Mouse (Mus musculus) left cerebral cortex, adult 18-20 months (tissue): Measurements from ENCODE around the gene Clpsl2. TPM values are rescaled to one million over a fixed set of nuclear protein-coding genes. Genes with fewer than 3 reads are reported as not detected.
"Not testable (repeated sequence)": the region's sequence is repeated elsewhere in the genome, so short reads cannot be mapped to it uniquely, and the experiment has no call there.

ENCODE experiments used
- DNase-seq, 2 experiments: peaks; one replicate each; pipeline ENCODE4 v3.0.0; 2021 to 2022; ENCODE audit warnings: low spot score in 2 of 2, mixed read lengths in 1 of 2
- total RNA-seq, 2 experiments: library from RNA; stranded (reverse); gene quantifications; 2 replicates each; pipeline ENCODE4 v1.2.3; 2021

The Clpsl2 gene
- total RNA-seq, 2 experiments from 2014 or later = not detected

GRCm38 (mm10) chr17:28520561-28520960 is 28.6 kb upstream of the Clpsl2 start:
- DNase-seq = no peak

- no peak for DNase-seq
Observed at GRCm38 (mm10) chr17:28521071-28521726, 28.0 kb upstream of the Clpsl2 start.

- no peak for DNase-seq
Observed at GRCm38 (mm10) chr17:28521920-28522319, 27.3 kb upstream of the Clpsl2 start.

GRCm38 (mm10) chr17:28522623-28523354 is 26.4 kb upstream of the Clpsl2 start:
- peak; percentile 96 for DNase-seq

- DNase-seq = no peak
Observed at GRCm38 (mm10) chr17:28523355-28524008, 25.7 kb upstream of the Clpsl2 start.

GRCm38 (mm10) chr17:28524009-28524695 is 25.1 kb upstream of the Clpsl2 start:
- DNase-seq = no peak

GRCm38 (mm10) chr17:28524831-28525430 is 24.3 kb upstream of the Clpsl2 start:
- DNase-seq = no peak

GRCm38 (mm10) chr17:28527184-28528042 is 21.8 kb upstream of the Clpsl2 start:
- no peak for DNase-seq

GRCm38 (mm10) chr17:28528043-28528351 is 21.2 kb upstream of the Clpsl2 start:
- DNase-seq = peak; percentile 89 to 90

- DNase-seq = no peak
Observed at GRCm38 (mm10) chr17:28529116-28529515, 20.1 kb upstream of the Clpsl2 start.

GRCm38 (mm10) chr17:28530506-28530905 is 18.7 kb upstream of the Clpsl2 start, which contains the start of gene Armc12:
Gene Armc12, plus strand, starts transcription at chr17:28530806.
- no peak for DNase-seq

- no peak for DNase-seq
Observed at GRCm38 (mm10) chr17:28531946-28532345, 17.3 kb upstream of the Clpsl2 start.

GRCm38 (mm10) chr17:28532557-28532956 is 16.7 kb upstream of the Clpsl2 start:
- no peak for DNase-seq

GRCm38 (mm10) chr17:28533327-28533726 is 15.9 kb upstream of the Clpsl2 start:
- no peak for DNase-seq

- DNase-seq = no peak
Observed at GRCm38 (mm10) chr17:28537881-28538280, 11.3 kb upstream of the Clpsl2 start.

- peak in 1 of 2 experiments; percentile 30 for DNase-seq
Observed at GRCm38 (mm10) chr17:28546925-28547324, 2.3 kb upstream of the Clpsl2 start.

GRCm38 (mm10) chr17:28548550-28548949 is 661 bp upstream of the Clpsl2 start:
- DNase-seq = no peak

GRCm38 (mm10) chr17:28553040-28553793 is 4.0 kb downstream of the Clpsl2 start:
- peak; percentile 66 for DNase-seq

GRCm38 (mm10) chr17:28554021-28554420 is 4.8 kb downstream of the Clpsl2 start:
- DNase-seq = not testable (repeated sequence)
